Mouse (Mus musculus): Measurements from ENCODE around the gene Olfr168. TPM values are rescaled to one million over a fixed set of nuclear protein-coding genes. Genes with fewer than 3 reads are reported as not detected.

Gene Olfr168
- not detected in 2 replicates for polyA plus RNA-seq (2012; rRNA removed; ENCODE audit: low replicate concordance)

GRCm38 (mm10) chr16:19535455-19535854 is at the start of gene Olfr168:
Olfr168 (minus strand) TSS chr16:19535555.

DNA sequence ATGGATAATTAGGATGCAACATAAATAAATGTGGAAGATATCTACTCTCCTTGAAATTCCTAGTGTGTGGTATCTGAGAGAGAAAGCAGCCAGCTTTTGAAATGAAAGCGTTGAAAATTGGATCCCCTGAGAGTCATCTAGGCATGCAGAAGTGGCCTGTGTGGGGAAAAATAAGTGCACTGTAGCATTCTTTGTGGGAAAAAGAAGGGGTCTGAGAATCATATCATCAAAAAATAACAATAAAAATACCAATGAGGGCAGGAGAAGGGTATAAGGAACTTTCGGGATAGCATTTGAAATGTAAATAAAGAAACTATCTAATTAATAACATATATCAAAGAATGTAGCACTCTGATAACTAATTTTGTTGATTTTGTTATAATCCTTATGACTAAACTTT is 36.4 kb upstream of the Olfr168 start, which contains the start of gene Olfr169:
Olfr169 (minus strand) TSS at position 101 of the 400 bp plus-strand sequence.

GRCm38 (mm10) chr16:19522166-19522565 is 13.2 kb downstream of the Olfr168 start, which contains the start of gene Olfr167:
Olfr167 (minus strand) TSS chr16:19522266.

DNA sequence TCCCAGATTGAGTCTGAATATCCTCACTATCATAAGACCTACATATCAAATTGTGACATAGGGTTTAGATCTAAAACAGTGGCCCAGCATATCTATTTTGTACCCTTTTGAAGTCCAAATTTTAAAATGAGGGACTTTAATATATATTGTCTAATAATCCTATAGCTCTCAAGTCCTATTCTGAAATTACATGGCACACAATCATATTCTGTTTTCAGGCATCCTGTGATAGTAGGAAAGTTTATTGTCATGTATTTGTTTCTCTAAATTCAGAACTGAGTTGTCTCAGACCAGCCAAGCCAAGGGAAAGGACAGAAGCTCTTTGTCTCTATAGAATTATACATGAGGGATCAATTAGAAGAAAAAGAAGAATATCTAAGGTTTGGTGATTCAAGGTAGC is 52.0 kb downstream of the Olfr168 start, which contains the start of gene Olfr166:
Olfr166 (plus strand) TSS at position 301 of the 400 bp plus-strand sequence.

Other genes starting within 250 kb of the Olfr168 start
- gene Olfr164, start 221.5 kb downstream of the Olfr168 start, polyA plus RNA-seq (2012; rRNA removed; ENCODE audit: low replicate concordance): not detected in 2 replicates
- 1.2 and 3.8 TPM in 2 replicates for gene Olfr165, start 112.4 kb downstream of the Olfr168 start, polyA plus RNA-seq (2012; rRNA removed; ENCODE audit: low replicate concordance)
- not detected in 2 replicates for gene Olfr166, start 51.9 kb downstream of the Olfr168 start, polyA plus RNA-seq (2012; rRNA removed; ENCODE audit: low replicate concordance)
- gene Olfr167, start 13.3 kb downstream of the Olfr168 start, polyA plus RNA-seq (2012; rRNA removed; ENCODE audit: low replicate concordance): not detected in 2 replicates
- not detected in 2 replicates for gene Olfr169, start 36.3 kb upstream of the Olfr168 start, polyA plus RNA-seq (2012; rRNA removed; ENCODE audit: low replicate concordance)
- not detected in 2 replicates for gene Olfr170, start 76.3 kb upstream of the Olfr168 start, polyA plus RNA-seq (2012; rRNA removed; ENCODE audit: low replicate concordance)
- not detected in 2 replicates for gene Olfr171, start 94.4 kb upstream of the Olfr168 start, polyA plus RNA-seq (2012; rRNA removed; ENCODE audit: low replicate concordance)
- not detected in 2 replicates for gene Lamp3, start 170.8 kb upstream of the Olfr168 start, polyA plus RNA-seq (2012; rRNA removed; ENCODE audit: low replicate concordance)
- 0.04 TPM in 1 of 2 replicates, not detected in the other for gene B3gnt5, start 224.7 kb upstream of the Olfr168 start, polyA plus RNA-seq (2012; rRNA removed; ENCODE audit: low replicate concordance)